Mouse (Mus musculus) kidney, adult 9 months (tissue): ENCODE data around the gene Gm42421.

Experiments used
- DNase-seq: peaks from one replicate; pipeline ENCODE4 v3.0.0; 2022

The Gm42421 gene

DNA sequence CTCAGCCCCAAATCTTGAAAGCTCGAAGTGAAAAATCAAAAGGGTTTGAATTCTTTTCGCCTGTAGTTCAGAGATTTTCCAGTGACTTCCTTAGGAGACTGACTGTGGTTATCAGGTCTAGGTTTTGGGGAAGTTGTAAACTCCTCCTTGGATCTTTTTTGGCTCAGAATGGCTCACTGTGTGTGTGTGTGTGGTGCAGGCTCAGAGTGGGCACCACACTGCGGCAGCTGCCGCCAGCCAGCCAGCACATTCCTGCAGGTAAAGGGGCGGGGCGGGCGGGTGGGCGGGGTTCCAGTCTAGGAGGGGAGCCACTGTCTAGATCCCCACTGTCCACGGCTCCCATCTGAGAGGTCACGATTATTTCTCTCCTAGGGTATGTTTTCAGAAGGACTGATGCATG, 13.6 kb downstream of the Gm42421 start:
- DNase-seq = no peak

DNA sequence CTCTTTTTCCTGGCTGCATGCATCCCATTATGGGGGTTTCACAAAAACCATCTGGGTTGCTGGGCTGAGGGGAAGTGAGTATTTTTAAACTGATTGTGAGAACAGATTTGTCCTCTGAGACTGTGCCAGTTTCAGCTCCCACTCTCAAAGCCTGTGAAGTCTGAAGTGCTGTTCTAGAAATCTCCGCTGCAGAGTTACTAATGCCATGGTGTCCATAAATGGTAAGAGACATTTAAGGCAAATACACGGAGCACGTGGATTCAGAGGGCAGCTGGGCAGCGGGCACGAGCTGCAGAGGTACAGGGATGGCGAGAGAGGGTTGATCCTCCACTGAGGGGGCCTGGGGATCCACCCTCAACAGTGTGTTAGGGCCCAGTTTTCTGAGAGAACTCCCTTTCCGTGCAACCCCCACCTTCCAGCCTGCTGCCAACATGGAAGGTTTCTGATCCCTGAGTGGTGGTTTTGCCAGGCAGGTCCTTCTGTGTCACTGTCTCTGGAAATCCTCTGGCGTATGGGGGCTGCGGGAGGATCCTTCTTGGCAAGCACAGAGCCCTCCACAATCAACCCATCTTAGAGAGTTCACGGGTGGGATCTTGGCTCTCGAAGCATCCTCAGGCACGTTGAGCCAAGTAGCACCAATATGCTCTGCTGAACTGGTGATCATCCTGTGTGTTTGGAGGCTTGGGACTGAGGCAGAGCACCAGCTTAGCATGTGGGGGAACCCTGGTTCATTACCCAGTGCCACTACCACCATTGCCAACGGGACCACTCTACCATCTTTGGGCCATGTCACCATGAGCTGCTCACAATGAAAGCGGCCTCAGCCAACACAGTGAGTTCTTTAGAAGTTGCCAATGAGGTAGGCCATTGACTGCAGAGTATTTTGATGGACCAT, 15.5 kb downstream of the Gm42421 start:
- no peak for DNase-seq

DNA sequence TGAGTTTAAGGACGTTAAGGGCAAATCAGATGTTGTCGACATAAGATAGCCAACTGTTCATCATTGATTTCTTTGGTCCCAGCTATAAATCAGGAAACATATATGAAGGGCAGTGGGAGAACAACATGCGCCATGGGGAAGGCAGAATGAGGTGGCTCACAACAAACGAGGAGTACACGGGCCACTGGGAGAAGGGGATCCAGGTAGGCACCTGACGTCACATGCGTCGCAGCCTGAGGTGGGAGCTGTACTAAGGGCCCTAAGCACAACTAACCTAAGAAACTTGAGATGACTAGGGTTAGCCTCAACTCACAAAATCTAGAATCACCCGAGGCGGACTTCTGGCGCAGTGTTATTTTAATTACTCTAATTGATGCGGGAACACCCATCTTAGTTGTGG, 20.4 kb downstream of the Gm42421 start:
- DNase-seq = no peak

DNA sequence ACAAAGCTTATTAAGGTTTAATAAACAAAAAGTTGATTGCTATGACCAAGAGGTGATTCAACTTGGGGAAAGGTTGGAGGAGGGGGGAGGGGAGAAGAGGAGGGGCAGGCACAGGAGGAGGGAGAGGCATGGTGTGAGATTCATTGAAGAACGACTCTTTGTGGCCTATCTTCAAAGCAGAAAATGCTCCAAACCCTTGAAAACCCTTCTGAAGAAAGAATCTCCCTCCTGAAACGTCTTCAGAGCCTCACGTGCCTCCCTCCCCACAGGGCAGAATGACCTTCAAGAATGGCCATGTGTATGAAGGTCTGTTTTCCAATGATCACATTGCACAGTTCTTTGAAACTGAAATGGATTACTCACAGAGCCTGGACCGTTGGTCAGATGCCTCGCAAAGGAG, 22.0 kb downstream of the Gm42421 start:
- DNase-seq = no peak

DNA sequence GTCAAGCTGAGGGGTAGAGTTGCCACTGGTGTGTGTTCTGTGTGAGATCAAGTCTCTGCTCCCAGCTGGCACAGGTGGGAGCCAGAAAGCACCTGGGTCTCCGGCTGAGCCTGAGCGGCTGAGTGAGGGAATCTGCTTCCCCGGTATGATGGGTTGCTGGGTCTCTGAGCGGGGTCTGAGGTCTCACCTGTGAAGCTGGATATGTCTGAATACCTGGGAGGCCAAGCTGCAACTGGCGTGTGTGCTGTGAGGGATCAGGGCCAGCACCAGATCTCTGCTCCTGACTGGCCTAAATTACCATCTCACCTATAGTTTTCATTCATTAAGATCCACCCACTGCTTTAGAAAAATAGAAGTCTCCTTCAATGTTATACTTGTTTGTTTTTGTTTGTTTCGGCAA, 29.1 kb downstream of the Gm42421 start:
- no peak for DNase-seq

DNA sequence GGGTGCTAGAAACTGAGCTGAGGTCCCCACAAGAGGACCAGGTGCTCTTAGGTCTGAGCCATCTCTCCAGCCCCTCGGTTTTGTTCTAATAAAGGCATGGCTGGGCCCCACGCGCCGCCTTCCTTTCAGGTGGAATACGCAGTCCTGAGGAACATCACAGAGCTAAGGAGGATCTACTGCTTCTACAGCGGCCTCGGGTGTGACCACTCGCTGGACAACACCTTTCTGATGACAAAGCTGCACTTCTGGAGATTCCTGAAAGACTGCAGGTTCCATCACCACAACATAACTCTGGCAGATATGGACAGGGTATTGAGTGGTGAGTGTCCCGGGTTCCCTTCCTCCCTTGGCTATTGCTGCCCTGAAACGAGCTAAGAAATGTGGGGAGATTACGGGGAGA, 31.6 kb downstream of the Gm42421 start:
- no peak for DNase-seq

DNA sequence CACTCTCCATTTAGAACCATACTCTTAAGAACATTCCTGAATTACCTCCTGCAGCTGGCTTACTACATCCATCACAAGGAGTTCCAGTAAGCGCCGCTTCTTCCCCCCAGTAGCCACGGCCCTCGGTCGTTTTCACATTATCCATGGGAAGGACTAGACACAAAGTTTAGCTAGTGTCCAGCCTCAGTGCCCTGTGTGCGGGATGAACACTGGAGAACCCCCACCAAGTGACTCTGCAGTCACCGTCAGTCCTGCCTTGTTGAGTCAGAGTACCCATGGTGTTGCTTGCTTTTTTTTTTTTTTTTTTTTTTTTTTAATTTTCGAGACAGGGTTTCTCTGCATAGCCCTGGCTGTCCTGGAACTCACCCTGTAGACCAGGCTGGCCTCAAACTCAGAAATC, 33.2 kb downstream of the Gm42421 start:
- DNase-seq = no peak

DNA sequence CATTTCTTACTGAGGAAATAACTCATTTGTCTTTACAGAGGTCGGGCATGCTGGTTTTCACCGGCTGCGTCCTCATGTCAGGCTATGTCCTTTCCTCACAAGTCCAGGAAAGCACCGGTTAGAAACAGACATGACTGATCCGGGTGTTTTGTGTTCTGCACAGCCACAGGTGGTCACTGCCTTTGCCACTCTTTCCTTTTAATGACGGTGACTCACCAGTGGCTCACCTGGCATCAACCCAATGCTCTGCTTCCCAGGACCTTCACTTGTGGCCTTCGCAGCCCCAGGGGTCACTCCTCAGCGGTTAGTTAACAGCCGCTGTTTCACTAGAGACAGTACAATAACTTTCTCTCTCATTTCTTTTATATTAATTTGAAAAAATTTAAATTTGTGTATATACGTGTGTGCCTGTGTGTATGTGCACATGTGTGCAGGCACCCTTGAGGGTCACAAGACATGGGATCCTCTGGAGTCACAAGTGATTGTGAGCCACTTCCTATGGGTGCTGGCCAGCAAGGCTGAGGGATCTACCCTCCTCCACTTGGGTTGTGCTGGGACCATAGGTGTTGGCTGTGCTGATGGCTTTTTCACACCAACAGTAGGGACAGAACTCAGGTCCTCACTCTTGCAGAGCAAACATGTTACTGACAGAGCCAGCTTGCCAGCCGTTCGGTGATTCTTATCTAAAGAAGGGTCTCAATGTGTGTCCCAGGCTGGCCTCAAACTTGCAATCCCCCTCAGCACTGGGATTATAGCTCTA, 37.8 kb downstream of the Gm42421 start:
- DNase-seq = no peak

DNA sequence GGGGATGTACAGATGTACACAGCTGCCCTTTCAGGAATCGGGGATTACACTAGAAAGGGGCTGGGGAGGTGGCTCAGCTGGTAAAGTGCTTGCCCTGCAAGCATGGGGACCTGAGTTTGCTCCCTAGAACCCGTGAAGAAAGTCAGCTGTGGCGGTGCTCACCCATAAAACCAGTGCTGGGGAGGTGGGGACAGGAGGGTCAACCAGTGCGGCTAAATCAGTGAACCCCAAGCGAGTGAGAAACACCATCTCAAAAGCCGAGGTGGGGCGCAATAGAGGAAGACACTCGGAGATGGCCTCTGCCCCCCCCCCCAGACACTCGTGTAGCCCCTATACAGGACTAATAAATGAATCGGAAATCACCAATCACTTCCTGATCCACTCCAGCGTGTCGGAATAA, 38.7 kb downstream of the Gm42421 start:
- no peak for DNase-seq

DNA sequence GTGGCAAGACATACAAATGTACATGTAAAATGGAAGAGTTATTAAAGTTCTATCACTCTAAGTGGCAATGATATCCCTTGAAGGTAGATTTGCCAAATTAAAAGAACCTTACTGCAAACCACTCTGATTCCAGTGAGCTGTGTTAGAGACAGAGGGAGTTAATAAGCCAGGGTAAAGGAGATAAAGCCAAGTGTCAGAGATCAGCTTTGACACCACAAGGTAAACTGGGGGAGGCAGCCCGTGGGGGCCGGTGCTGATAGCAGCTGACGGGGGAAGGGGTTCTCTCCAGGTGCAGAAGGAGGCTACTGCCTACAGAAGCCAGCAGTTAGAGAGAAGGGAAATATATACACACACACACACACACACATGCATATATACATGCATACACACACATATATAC, 44.7 kb downstream of the Gm42421 start:
- no peak for DNase-seq

DNA sequence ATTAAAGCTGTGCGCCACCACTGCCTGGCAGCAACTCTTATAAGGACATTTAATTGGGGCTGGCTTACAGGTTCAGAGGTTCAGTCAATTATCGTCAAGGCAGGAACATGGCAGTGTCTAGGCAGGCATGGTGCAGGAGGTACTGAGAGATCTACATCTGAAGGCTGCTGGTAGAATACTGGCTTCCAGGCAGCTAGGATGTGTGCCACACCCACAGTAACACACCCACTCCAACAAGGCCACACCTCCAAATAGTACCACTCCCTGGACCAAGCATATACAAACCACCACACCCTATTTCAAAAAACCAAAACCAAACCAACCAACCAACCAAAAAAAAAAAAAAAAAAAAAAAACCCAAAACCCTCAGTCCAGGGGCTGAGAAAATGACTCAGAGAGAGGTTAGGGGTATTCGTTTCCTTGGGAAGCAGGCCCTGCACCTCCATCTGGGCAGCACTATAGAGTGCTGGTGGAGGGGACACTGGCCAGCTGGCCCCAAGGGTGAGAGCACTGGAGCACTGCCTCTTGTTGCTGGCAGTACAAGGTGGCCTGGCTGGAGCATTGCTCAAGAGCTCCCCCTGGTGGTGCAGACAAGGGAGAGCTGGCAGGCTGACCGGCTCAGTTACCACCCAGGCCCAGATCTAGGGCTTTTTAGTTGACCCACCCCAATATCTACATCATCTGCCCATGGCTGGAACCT, 47.1 kb downstream of the Gm42421 start:
- peak; percentile 50 for DNase-seq

DNA sequence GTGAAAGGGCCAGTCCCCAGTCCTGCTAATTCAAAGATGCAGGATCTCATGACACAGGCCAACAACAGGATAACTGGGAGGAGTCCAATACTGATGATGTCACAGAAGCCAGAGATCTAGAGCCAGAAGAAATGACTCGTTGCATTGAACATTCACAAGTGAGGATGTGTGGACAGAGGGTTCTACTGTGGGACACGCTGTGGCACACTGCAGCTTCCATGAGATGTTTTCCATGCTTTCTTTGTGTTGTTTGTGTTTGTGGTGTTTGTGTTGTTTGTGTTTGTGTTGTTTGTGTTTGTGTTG, 47.6 kb downstream of the Gm42421 start:
- no peak for DNase-seq

DNA sequence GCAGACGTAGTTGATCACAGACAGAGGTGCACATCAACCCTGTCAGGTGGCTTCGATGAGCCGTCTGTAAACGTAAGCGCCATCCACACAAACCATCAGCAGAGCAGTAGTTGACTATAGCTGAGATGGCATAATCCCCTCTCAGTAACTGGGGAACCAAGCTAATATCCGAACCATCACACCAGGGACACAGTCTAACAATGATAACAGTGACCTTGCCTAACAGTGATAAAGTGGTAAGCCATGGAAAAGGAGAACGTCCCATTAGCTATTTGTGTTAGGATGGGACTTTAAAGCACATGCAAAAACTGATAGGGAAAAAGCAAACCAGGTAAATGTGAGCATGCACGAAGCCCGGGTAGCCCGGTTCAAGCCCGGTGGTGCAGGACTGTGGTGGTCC, 48.3 kb downstream of the Gm42421 start:
- no peak for DNase-seq

DNA sequence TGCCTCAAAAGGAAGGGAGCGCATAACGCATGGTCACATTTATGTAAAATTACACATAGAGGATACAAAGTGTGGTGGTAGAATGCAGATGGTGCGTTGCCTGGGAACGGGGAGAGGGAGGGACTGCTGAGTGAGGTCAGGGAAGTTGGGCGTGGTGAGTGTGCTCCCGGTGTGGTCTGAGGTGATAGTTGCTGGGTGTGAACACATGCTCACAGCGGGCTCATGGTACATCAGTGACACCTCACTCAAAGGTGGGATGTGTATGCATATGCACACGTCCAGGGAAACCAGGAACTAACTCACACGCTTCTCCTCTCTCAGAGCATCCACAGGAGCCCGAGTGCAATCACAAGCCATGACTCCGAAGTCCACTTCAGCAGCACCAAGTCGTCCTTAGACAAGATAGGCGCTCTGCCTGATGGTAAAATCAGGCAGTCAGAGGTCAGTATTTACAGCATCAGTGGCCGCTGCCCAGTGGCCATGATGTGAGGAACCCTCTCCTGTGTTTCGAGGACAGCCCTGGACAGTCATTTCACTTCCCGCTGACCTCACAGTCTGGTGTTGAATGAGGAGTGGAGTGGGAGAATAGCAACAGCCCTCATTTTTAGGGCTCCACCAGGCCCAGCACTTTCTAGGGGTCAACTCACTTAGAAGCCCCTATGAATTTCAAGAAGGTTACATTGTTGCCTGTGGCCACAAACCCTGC, 48.9 kb downstream of the Gm42421 start:
- DNase-seq = no peak

DNA sequence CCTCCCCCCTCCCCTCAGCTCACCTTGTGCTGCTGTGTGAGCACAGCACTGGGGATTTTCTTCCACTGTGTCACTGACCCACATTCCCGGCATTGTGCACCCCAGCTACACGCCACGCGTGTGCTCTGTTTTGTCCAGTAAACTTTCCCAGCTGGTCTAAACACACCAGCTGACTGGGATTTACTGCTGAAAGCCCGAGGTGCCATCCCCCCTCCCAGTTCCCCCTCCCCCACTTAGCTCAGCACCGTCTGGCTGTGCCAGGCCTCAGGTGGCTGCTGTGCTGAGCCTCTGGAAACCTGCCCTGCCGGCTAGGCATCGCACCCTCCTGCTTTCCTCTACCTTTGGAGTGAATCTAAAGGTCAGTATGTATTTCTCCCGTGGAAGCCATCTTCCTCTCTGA, 52.9 kb downstream of the Gm42421 start:
- DNase-seq = peak; percentile 28

DNA sequence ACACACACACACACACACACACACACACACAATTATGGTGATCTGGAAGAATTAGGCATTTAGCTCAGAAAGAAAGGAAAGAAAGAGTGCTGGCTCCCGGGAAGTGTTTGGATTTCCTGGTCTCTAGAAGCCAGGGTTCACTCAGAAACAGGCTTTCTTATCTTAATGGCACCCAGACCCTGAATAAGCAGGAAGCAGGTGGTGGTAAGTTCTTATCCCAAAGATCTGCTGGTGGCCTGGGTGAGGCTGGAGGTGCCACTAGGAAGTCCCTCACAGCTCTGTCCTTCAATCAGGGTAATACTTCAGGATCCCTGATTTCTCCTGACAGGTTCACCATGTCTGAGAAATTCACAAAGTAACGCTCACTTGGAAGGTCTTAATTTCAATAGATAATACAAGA, 54.4 kb downstream of the Gm42421 start:
- DNase-seq = no peak

DNA sequence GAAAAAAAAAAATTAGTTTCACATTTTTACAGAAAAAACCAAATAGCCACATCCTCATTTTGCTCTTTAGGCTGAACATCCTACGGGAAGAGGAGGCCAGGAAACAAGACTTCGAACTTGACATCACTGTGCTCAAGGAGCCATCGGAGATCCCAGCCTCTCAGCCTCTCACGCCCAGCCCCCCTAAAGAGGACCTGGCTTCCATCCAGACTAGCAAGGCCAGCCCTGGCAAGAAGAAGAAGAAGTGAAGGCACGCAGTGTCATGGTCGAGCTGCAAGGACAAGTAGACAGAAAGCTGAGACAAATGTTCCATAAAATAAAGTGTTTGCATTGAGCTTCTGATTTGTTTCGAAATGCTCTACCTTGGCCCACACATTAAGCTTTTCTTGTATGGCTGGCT, 57.4 kb downstream of the Gm42421 start:
- no peak for DNase-seq
